Mouse (Mus musculus): ENCODE results near the gene Pclo.
"Not testable (repeated sequence)": the region's sequence is repeated elsewhere in the genome, so short reads cannot be mapped to it uniquely, and the experiment has no call there.

Gene Pclo

GRCm38 (mm10) chr5:14514631-14515523 lies at the start of gene Pclo:
Gene Pclo, plus strand, starts transcription at chr5:14514918.
- peak; percentile 96 for DNase-seq

- not testable (repeated sequence) for DNase-seq
These were observed 20.3 kb upstream of the Pclo start for GRCm38 (mm10) chr5:14494431-14494830.

- DNase-seq, result no peak
These were observed 6.2 kb upstream of the Pclo start for GRCm38 (mm10) chr5:14508522-14508921.

- no peak for DNase-seq
These were observed 5.1 kb upstream of the Pclo start for GRCm38 (mm10) chr5:14509621-14510020.

GRCm38 (mm10) chr5:14518131-14518832 lies 3.6 kb downstream of the Pclo start:
- DNase-seq, result no peak

GRCm38 (mm10) chr5:14522006-14522405 lies 7.3 kb downstream of the Pclo start:
- no peak for DNase-seq

GRCm38 (mm10) chr5:14526038-14526437 lies 11.3 kb downstream of the Pclo start:
- no peak for DNase-seq

GRCm38 (mm10) chr5:14527796-14528195 lies 13.1 kb downstream of the Pclo start:
- DNase-seq, result no peak

GRCm38 (mm10) chr5:14531906-14532305 lies 17.2 kb downstream of the Pclo start:
- no peak for DNase-seq

- DNase-seq, result no peak
These were observed 24.6 kb downstream of the Pclo start for GRCm38 (mm10) chr5:14539346-14539745.

- DNase-seq, result no peak
These were observed 25.4 kb downstream of the Pclo start for GRCm38 (mm10) chr5:14539961-14540627.

- no peak for DNase-seq
These were observed 60.9 kb downstream of the Pclo start for GRCm38 (mm10) chr5:14575626-14576025.

- peak; percentile 71 for DNase-seq
These were observed 76.8 kb downstream of the Pclo start for GRCm38 (mm10) chr5:14591479-14591878.

- DNase-seq, result no peak
These were observed 80.8 kb downstream of the Pclo start for GRCm38 (mm10) chr5:14595426-14596013.

GRCm38 (mm10) chr5:14608318-14608717 lies 93.6 kb downstream of the Pclo start:
- DNase-seq, result no peak

GRCm38 (mm10) chr5:14621146-14621545 lies 106.4 kb downstream of the Pclo start:
- DNase-seq, result no peak

- no peak for DNase-seq
These were observed 108.6 kb downstream of the Pclo start for GRCm38 (mm10) chr5:14623360-14623759.

- no peak for DNase-seq
These were observed 126.5 kb downstream of the Pclo start for GRCm38 (mm10) chr5:14641260-14641659.

- no peak for DNase-seq
These were observed 131.1 kb downstream of the Pclo start for GRCm38 (mm10) chr5:14645856-14646255.

GRCm38 (mm10) chr5:14660637-14661036 lies 145.9 kb downstream of the Pclo start:
- DNase-seq, result no peak

- DNase-seq, result no peak
These were observed 147.5 kb downstream of the Pclo start for GRCm38 (mm10) chr5:14662180-14662579.

GRCm38 (mm10) chr5:14662603-14663002 lies 147.9 kb downstream of the Pclo start:
- no peak for DNase-seq

- no peak for DNase-seq
These were observed 165.7 kb downstream of the Pclo start for GRCm38 (mm10) chr5:14680419-14680818.
